Mouse (Mus musculus): ENCODE results near the gene Olfr366.
"Not testable (repeated sequence)": the region's sequence is repeated elsewhere in the genome, so short reads cannot be mapped to it uniquely, and the experiment has no call there.

Olfr366 gene

GRCm38 (mm10) chr2:37211274-37211673, at the start of gene Olfr366:
Gene Olfr366 (plus strand): TSS chr2:37211574.
- no peak for DNase-seq

GRCm38 (mm10) chr2:37187898-37188297, 23.5 kb upstream of the Olfr366 start, which contains the start of gene Olfr365:
Gene Olfr365 (plus strand): TSS chr2:37188198.
- DNase-seq = no peak

- DNase-seq = not testable (repeated sequence)
These were observed 50.4 kb downstream of the Olfr366 start for GRCm38 (mm10) chr2:37261781-37262180.

Measured in right cerebral cortex, adult 18-20 months (tissue).